Mouse (Mus musculus) lung, embryonic 15.5 days (tissue): ENCODE measurements around the gene Osbpl3. TPM values are rescaled to one million over a fixed set of nuclear protein-coding genes. Genes with fewer than 3 reads are reported as not detected.

ENCODE experiments used
- ATAC-seq: fragments of 200-750 bp; cut with Nextera tagmentation; 2 replicates; pipeline ENCODE4 v1.8.0; 2017; ENCODE audit warnings: moderate number of reproducible peaks, borderline replicate concordance; ENCODE audit not compliant: low FRiP score, low TSS enrichment; ENCODE audit errors: extremely low read depth
- H3K27ac ChIP-seq: fragments of 300-500 bp; sonication (generic); 2 replicates; pipeline ENCODE4 v1.5.1; 2015; ENCODE audit warnings: moderate library complexity, mild to moderate bottlenecking, inconsistent platforms
- H3K27me3 ChIP-seq: fragments of 300-500 bp; sonication (generic); 2 replicates; pipeline ENCODE4 v1.6.1; 2015; ENCODE audit warnings: inconsistent platforms
- H3K36me3 ChIP-seq: fragments of 300-500 bp; sonication (generic); 2 replicates; pipeline ENCODE4 v1.6.1; 2015; ENCODE audit warnings: inconsistent platforms
- H3K4me1 ChIP-seq: fragments of 300-500 bp; sonication (generic); 2 replicates; pipeline ENCODE4 v1.6.1; 2015; ENCODE audit warnings: inconsistent platforms
- H3K4me2 ChIP-seq: fragments of 300-500 bp; sonication (generic); 2 replicates; pipeline ENCODE4 v1.6.1; 2015; ENCODE audit warnings: inconsistent platforms, mild to moderate bottlenecking, moderate library complexity
- H3K4me3 ChIP-seq: fragments of 300-500 bp; sonication (generic); 2 replicates; pipeline ENCODE4 v1.5.1; 2015; ENCODE audit warnings: mild to moderate bottlenecking, inconsistent platforms
- H3K9ac ChIP-seq: fragments of 300-500 bp; sonication (generic); 2 replicates; pipeline ENCODE4 v1.6.1; 2015; ENCODE audit warnings: inconsistent platforms
- H3K9me3 ChIP-seq: fragments of 300-500 bp; sonication (generic); 2 replicates; pipeline ENCODE4 v1.6.1; 2016; ENCODE audit warnings: inconsistent platforms
- WGBS: fragments of 180-500 bp; shearing (Covaris S2); methylation state at CpG from one replicate; pipeline ENCODE4 v1.1.7; 2015; 5-methylcytosine and 5-hydroxymethylcytosine counted together
- polyA plus RNA-seq: library from polyadenylated mRNA; unstranded; fragments of >200 nt; fragmentation: Nextera tagmentation; extraction: Ambion mirVana; gene quantifications from 2 replicates; pipeline ENCODE4 v1.2.1, GENCODE M21; 2015

Osbpl3 gene
- 4.5 and 5.0 TPM in 2 replicates for polyA plus RNA-seq

DNA sequence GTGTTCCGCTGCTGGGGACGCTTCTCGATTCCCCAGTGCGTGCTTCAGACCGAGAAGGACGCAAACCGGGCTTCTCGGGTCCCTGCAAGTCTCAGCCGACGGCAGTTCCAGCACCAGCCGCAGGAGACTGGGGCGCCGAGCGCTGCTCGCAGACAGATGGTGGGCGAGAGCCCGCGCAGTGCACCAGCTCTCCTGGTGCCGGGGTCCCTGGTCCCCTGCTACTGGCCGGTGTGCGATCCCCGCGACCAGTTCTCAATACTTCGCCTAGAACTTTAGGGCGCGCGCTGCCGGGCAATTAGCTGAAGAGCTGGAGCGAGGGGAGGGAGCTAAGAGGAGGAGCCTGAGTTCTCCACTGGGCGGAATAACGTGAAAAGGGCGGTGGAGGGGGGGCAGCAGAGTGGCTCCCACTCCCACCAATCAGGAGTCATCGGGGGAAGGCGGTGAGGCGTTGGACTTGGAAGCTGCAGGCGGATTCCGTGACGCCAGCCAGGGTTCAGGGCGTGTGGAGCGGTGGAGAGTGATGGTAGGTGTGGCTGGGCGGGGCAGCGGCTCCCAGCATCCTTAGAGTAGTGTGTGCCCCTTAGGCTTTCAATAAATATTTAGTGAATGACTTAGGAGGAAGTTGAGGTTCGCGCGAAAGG is at the start of gene Osbpl3:
Gene Osbpl3 (minus strand): TSS at position 373 of the 641 bp plus-strand sequence.
- no peaks in the 10 kb centered on the region for H3K9me3 ChIP-seq
- peak; percentile 96 for ATAC-seq
- H3K27me3 ChIP-seq: peaks cover 8% of the 10 kb centered on the region; the same call in 1 of the 2 replicates
- H3K4me2 ChIP-seq: peak within 1 kb of the TSS; percentile 95
- H3K4me3 ChIP-seq: peak within 1 kb of the TSS; percentile 64
- H3K36me3 ChIP-seq: no peaks in the 10 kb centered on the region
- peaks cover 10% of the 10 kb centered on the region for H3K4me1 ChIP-seq
- under 1% methylated on average over 45 of the region's 45 CpGs for WGBS
- peak within 1 kb of the TSS; percentile 80 for H3K27ac ChIP-seq
- peak within 1 kb of the TSS; percentile 52 for H3K9ac ChIP-seq

DNA sequence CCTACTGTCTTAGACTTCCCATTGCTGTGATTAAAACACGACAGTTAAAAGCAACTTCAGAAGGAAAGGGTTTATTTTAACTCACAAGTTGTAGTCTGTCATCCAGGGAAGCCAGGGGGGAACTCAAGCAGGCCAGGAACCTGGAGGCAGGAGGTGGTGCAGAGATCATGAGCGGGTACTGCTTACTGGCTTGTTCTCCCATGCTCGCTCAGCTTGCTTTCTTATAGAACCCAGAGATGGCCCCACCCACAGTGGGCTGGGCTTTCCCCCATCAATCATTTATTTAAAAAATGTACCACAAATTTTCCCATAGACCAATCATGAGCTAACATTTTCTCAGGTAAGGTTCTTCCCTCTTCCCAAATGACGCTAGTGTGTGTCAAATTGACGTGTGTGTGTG is 49.5 kb upstream of the Osbpl3 start:
- Histone ChIP-seq H3K9ac (no peak overlapping the region), H3K36me3 (no peaks in the 10 kb centered on the region), H3K27ac (no peak overlapping the region), H3K4me3 (no peak overlapping the region), H3K4me2 (no peak overlapping the region), H3K27me3 (no peaks in the 10 kb centered on the region), H3K9me3 (no peaks in the 10 kb centered on the region), H3K4me1 (no peaks in the 10 kb centered on the region)
- 77% methylated on average over 5 of the region's 5 CpGs for WGBS
- no peak for ATAC-seq

DNA sequence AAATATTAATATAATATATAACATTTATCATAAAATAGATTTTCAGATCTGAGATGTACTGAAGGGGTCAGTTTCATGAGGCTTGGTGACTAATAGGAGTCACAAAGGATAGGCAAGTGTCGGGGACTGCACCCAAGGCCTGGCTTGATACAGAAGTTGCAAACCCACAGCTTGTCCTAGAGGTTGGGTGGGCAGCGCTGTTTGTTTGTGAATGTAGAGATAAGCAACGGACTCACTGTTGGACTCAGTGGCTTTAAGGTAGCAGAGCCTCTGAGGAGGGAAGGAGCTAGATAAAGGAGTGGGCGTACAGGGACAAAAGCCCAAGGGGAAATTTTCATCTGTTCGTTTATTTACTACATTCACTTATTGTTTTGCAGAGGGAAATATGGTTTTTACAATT is 48.7 kb upstream of the Osbpl3 start:
- no peak overlapping the region for H3K27ac ChIP-seq

DNA sequence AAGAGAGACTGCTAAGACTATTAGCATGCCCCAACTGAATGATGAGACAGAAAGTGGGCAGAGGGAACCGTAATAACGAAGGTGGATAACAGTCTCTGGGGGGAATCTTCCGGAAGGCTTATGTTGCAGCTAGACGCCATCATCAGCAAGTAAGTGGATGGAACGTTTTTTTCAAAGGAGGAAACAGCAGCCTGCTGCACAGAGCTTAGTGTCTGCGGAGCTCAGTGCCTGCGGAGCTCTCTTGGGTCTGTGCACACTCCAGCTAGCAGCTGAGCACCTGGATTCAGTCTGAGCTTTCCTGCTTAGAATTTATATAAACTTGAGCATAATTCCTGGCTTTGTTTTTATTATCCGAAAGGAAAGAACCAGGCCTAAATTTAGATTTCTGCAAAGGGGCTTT is 47.8 kb upstream of the Osbpl3 start:
- H3K36me3 ChIP-seq: no peaks in the 10 kb centered on the region
- H3K4me1 ChIP-seq: no peaks in the 10 kb centered on the region
- no peak overlapping the region for H3K9ac ChIP-seq
- H3K4me2 ChIP-seq: no peak overlapping the region
- no peak overlapping the region for H3K27ac ChIP-seq
- H3K27me3 ChIP-seq: no peaks in the 10 kb centered on the region
- 31% methylated on average over 8 of the region's 8 CpGs for WGBS
- H3K9me3 ChIP-seq: no peaks in the 10 kb centered on the region
- no peak overlapping the region for H3K4me3 ChIP-seq
- ATAC-seq: no peak

More for the DNA sequence above, 48.7 kb upstream of the Osbpl3 start:
- Histone ChIP-seq H3K9me3 (no peaks in the 10 kb centered on the region), H3K4me3 (no peak overlapping the region), H3K4me1 (no peaks in the 10 kb centered on the region), H3K9ac (no peak overlapping the region), H3K27me3 (no peaks in the 10 kb centered on the region), H3K4me2 (no peak overlapping the region), H3K36me3 (no peaks in the 10 kb centered on the region)
- ATAC-seq: no peak
- WGBS: 69% methylated on average over 5 of the region's 5 CpGs

DNA sequence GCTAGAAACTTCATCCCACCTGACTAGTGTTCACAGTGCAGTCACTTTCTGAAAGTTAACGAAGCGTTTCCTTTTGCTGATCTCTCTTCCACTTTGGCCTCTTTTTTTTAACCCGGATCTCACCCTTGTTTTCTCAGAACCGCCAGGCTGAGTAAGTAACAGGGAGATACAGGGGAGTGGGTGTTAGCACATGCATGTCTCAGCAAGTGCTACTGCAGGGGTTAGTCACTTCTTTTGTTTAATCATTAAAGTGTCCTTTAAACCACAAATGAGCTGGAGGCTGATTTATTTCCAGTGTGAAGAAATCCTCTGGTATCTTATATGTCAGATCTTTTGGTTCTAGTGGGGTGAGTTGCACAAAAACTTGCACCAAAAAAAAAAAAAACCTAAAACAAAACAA is 47.0 kb upstream of the Osbpl3 start:
- 38% methylated on average over 4 of the region's 4 CpGs for WGBS
- H3K27me3 ChIP-seq: no peaks in the 10 kb centered on the region
- no peak overlapping the region for H3K4me3 ChIP-seq
- H3K9me3 ChIP-seq: no peaks in the 10 kb centered on the region
- no peak overlapping the region for H3K9ac ChIP-seq
- no peak overlapping the region for H3K4me2 ChIP-seq
- H3K36me3 ChIP-seq: no peaks in the 10 kb centered on the region
- no peaks in the 10 kb centered on the region for H3K4me1 ChIP-seq
- no peak overlapping the region for H3K27ac ChIP-seq
- no peak for ATAC-seq

DNA sequence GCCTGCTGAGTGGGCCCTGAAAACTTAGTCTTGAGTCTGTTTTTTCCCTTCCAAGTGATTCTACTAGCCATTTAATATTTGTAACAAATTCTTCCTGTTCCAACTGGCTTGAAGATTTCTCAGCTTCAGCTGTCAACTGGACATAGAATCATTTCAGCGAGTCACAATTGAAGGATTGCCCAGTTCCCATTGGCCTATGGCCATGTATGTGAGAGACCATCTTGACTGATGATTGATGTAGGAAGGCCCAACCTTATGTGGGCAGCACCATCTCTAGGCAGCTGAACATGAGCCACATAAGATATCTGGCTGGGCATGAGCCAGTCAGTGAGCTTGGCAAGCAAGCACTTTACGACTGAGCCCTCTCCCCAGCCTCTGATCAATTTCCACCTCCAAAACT is 42.3 kb upstream of the Osbpl3 start:
- H3K4me2 ChIP-seq: no peak overlapping the region
- no peaks in the 10 kb centered on the region for H3K4me1 ChIP-seq
- no peak overlapping the region for H3K9ac ChIP-seq
- no peaks in the 10 kb centered on the region for H3K9me3 ChIP-seq
- H3K4me3 ChIP-seq: no peak overlapping the region
- no peaks in the 10 kb centered on the region for H3K27me3 ChIP-seq
- 86% methylated on average over 2 of the region's 2 CpGs for WGBS
- ATAC-seq: no peak
- H3K27ac ChIP-seq: no peak overlapping the region
- no peaks in the 10 kb centered on the region for H3K36me3 ChIP-seq

DNA sequence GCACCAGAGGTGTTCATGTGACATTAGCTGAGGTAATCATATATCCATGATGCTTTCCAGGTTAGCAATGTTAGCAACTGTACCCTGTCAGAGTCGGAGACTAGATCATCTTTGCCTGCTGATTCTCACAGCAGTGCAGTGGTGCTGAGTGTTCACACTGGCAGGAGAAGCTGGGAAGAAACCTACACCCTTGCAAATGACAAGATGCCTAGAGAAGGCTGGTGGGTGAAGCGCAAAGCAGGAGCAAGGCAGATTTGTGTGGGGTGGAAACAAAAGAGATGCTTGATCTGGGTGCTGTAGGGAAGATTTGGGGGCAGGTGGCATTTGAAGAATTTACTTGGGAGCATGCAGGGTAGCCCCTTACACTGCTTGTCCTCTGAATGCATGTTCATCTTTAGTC is 34.5 kb upstream of the Osbpl3 start:
- Histone ChIP-seq H3K4me3 (no peak overlapping the region), H3K9ac (no peak overlapping the region), H3K4me1 (0 out of 2 replicates have a peak, but pooled peaks cover 3% of the 10 kb centered on the region), H3K27ac (no peak overlapping the region), H3K36me3 (no peaks in the 10 kb centered on the region), H3K4me2 (no peak overlapping the region), H3K9me3 (no peaks in the 10 kb centered on the region), H3K27me3 (no peaks in the 10 kb centered on the region)
- ATAC-seq: no peak
- 77% methylated on average over 2 of the region's 2 CpGs for WGBS

DNA sequence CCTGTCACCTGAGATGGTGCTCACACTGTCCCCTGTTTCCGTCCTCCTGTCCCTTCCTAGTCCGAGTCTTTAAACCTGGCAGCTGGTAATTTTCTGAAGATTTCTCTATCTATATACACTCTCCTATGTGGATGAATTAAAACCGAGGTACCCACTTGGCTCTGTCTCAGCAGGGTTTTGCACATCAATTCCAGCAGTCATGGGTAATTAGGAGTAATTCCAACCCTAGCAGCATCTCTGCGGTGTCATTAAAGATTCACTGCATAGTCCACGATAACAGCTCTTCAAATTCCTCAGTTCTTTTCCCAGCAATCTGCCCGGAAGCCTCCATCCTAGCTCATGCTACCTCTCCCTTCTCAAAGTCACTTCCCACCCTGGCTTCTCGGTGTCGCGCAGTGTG is 33.4 kb upstream of the Osbpl3 start:
- no peaks in the 10 kb centered on the region for H3K36me3 ChIP-seq
- no peak overlapping the region for H3K9ac ChIP-seq
- ATAC-seq: no peak
- WGBS: 71% methylated on average over 9 of the region's 9 CpGs
- H3K9me3 ChIP-seq: no peaks in the 10 kb centered on the region
- H3K4me1 ChIP-seq: 0 out of 2 replicates have a peak, but pooled peaks cover 5% of the 10 kb centered on the region
- H3K27me3 ChIP-seq: no peaks in the 10 kb centered on the region
- H3K27ac ChIP-seq: no peak overlapping the region
- no peak overlapping the region for H3K4me2 ChIP-seq
- no peak overlapping the region for H3K4me3 ChIP-seq

DNA sequence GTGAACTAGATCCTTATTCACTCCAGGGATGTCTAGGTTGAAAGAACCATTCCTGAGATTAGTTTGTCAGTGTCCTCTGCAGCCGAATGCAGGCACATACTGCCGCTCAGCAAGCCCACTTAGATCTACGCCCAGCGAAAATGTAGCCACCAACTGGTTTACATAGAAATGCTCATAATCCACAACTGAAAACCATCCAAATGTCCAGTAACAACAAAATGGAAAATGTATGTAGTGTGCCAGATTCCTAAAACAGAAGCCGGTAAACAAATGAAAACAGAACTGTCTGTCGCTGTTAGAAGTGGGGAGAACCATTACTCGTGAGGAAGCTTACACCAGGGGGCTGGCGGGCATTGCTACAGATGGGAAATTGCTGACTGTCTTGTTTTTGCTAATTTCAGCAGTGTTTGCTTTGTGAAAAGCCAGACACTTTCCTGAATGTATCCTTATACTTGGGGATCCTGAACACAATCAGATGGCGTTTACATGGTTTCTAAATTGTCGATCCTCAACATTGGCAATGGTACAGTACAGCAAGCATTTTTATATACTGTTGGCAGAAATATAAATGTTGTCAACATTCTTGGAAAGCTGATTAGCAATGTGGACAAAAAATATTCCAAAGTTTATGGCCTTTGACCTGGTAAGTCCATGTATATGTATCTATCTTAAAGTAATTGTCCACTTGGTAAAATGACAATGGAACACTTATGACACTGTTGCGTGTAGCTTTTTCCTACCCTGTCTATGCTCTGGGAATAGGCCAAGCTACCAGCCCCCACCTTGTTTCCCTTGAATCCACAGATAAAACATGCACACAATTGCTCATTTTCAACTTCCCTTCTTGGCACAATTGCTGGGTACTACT is 30.3 kb upstream of the Osbpl3 start:
- H3K4me3 ChIP-seq: no peak overlapping the region
- 0 out of 2 replicates have a peak, but pooled peaks cover 5% of the 10 kb centered on the region for H3K4me1 ChIP-seq
- peak; percentile 64; the same call in 1 of the 2 replicates for ATAC-seq
- WGBS: 58% methylated on average over 11 of the region's 11 CpGs
- no peak overlapping the region for H3K9ac ChIP-seq
- H3K27ac ChIP-seq: no peak overlapping the region
- H3K4me2 ChIP-seq: no peak overlapping the region
- H3K9me3 ChIP-seq: no peaks in the 10 kb centered on the region
- H3K27me3 ChIP-seq: no peaks in the 10 kb centered on the region
- no peaks in the 10 kb centered on the region for H3K36me3 ChIP-seq

DNA sequence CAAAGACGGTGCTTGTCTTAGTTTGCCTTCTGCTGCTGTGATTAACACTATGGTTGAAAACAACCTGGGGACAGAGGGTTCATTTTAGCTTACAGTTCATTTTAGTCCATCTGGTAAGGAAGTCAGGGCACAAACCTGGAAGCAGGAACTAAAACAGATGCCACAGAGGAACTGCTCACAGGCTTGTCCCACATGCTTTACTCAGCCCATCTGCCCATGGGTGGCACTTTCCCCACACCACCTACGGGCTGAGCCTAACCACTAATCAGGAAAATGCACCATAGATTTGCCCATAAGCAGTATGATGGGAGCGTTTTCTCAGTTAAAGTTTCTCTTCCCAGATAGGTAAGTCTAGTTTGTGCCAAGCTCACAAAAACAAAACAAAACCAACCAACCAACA is 27.4 kb upstream of the Osbpl3 start:
- ATAC-seq: no peak
- 90% methylated on average over 3 of the region's 3 CpGs for WGBS
- H3K36me3 ChIP-seq: no peaks in the 10 kb centered on the region

DNA sequence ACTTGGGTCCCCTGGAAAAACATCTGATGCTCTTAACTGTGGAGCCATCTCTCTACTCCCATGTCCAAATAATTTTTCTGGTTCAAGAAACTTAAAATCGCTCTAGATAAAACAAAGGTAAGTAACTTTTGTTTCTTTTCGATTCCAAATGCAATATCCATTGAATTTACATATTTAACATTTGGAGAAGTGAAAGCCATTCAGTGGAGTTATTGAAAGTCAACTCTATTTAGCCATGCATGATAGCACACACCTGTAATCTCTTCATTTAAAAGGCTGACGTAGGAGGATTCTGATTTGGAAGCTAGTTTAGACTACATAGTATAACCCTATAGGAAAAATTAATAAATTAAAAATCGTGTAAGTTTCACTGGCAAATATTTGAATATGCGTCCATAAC is 25.5 kb upstream of the Osbpl3 start:
- no peak overlapping the region for H3K9ac ChIP-seq
- H3K27ac ChIP-seq: no peak overlapping the region
- H3K9me3 ChIP-seq: no peaks in the 10 kb centered on the region
- H3K4me2 ChIP-seq: no peak overlapping the region
- 0 out of 2 replicates have a peak, but pooled peaks cover 5% of the 10 kb centered on the region for H3K4me1 ChIP-seq
- ATAC-seq: no peak
- no peaks in the 10 kb centered on the region for H3K36me3 ChIP-seq
- H3K27me3 ChIP-seq: no peaks in the 10 kb centered on the region
- WGBS: 81% methylated on average over 5 of the region's 5 CpGs
- no peak overlapping the region for H3K4me3 ChIP-seq

More for the DNA sequence above, 27.4 kb upstream of the Osbpl3 start:
- no peaks in the 10 kb centered on the region for H3K27me3 ChIP-seq
- H3K9me3 ChIP-seq: no peaks in the 10 kb centered on the region
- no peak overlapping the region for H3K4me2 ChIP-seq
- no peak overlapping the region for H3K9ac ChIP-seq
- H3K27ac ChIP-seq: no peak overlapping the region
- H3K4me3 ChIP-seq: no peak overlapping the region
- 0 out of 2 replicates have a peak, but pooled peaks cover 5% of the 10 kb centered on the region for H3K4me1 ChIP-seq

DNA sequence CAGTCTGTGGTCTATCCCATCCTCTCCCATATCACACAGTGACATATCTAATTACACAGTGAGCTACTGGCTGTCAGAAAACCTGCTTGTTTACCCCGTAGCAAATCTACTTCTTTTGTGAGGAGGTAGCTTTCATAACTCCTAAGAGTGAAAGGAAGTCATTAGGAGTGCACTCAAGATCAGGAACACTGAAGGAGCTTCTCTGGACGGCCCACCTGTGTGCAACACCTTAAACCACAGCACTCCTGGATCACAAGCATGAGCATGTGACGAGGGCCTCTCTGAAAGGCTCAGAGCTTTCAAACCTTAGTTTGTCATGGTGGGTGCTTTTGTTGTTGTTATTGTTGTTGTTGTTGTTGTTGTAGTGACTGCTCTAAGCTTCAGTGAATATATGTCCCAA is 10.4 kb upstream of the Osbpl3 start:
- H3K36me3 ChIP-seq: no peaks in the 10 kb centered on the region
- H3K27me3 ChIP-seq: no peaks in the 10 kb centered on the region
- no peaks in the 10 kb centered on the region for H3K9me3 ChIP-seq
- ATAC-seq: no peak
- 59% methylated on average over 3 of the region's 3 CpGs for WGBS
- no peaks in the 10 kb centered on the region for H3K4me1 ChIP-seq
- H3K9ac ChIP-seq: no peak overlapping the region
- no peak overlapping the region for H3K4me2 ChIP-seq
- H3K4me3 ChIP-seq: no peak overlapping the region
- no peak overlapping the region for H3K27ac ChIP-seq
